9 mouse cellular contexts compared by ENCODE assay signal in the genomic region with DNA sequence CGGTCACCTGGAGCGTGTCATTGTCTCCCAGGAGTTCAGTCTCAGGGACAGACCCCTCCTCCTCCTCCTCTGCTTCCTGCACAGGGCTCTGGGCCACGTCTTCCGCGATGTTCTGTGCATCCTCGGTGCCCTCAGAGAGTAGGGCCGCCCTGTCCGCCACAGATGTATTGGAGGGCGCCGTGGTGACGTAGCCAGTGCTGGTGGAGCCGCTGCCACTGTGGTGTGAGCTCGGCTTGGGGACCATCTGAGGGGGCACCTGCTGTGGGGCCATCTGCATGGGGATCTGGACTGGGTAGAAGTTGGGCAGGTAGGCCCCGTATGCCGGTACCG.
A peak's percentile ranks its signal among the peaks of the same experiment; 100 is the strongest.
DNase-seq lines count a peak whose midpoint lies in the region; ATAC-seq and TF ChIP-seq lines count a peak whose summit lies in the region.
"Had no signal": no experiment of that assay in that cellular context is flagged by ENCODE, and none has a peak within 500 bp of the region (broad histone marks: within the 10 kb centered on the region; RNA-seq: fewer than 3 reads in every experiment).

No protein-coding gene starts in this region.

- no peak for DNase-seq in lung, postnatal 0 days (ENCODE audit: low spot score)
- no peak for DNase-seq in midbrain, embryonic 10.5 days (ENCODE audit: low spot score)
- DNase-seq in layer of hippocampus, postnatal 36 days, result no peak
- DNase-seq in c-Kit-positive CD71-positive TER-119-positive erythroid progenitor cells, embryonic 14.5 days (ENCODE audit: low spot score), result no peak
- no peak for DNase-seq in embryo, embryonic 11 days

- no peak overlapping the region for H3K9ac ChIP-seq in heart, embryonic 12.5 days
- H3K9ac ChIP-seq in heart, embryonic 11.5 days (ENCODE audit: low read depth, low read length), result no peak overlapping the region
- no peak overlapping the region for H3K9ac ChIP-seq in lung, embryonic 16.5 days (ENCODE audit: low read length)
- H3K9ac ChIP-seq in lung, postnatal 0 days (replicated peaks; ENCODE audit: low read depth), result no peak overlapping the region

- H3K4me3 ChIP-seq in heart, embryonic 12.5 days, result no peak overlapping the region
- no peak overlapping the region for H3K4me3 ChIP-seq in heart, embryonic 11.5 days (ENCODE audit: low read depth, low read length)
- no peak overlapping the region for H3K4me3 ChIP-seq in lung, embryonic 16.5 days (ENCODE audit: low read length)
- H3K4me3 ChIP-seq in lung, postnatal 0 days (ENCODE audit: low read depth, low read length), result no peak overlapping the region
- H3K4me3 ChIP-seq in midbrain, embryonic 10.5 days, result no peak overlapping the region

- H3K4me1 ChIP-seq in heart, embryonic 12.5 days (replicated peaks), result no peaks in the 10 kb centered on the region; the same call in 1 of the 2 replicates
- H3K4me1 ChIP-seq in heart, embryonic 11.5 days (ENCODE audit: control insufficient read depth, insufficient read depth, low read length), result no peaks in the 10 kb centered on the region
- no peaks in the 10 kb centered on the region for H3K4me1 ChIP-seq in lung, embryonic 16.5 days (replicated peaks; ENCODE audit: control insufficient read depth, insufficient read depth, low read length)
- no peaks in the 10 kb centered on the region for H3K4me1 ChIP-seq in lung, postnatal 0 days (ENCODE audit: insufficient read depth, low read depth, low read length)
- peaks cover 7% of the 10 kb centered on the region for H3K4me1 ChIP-seq in midbrain, embryonic 10.5 days

- WGBS in heart, embryonic 12.5 days, result 84% methylated on average over 16 of the region's 16 CpGs
- WGBS in heart, embryonic 11.5 days (ENCODE audit: insufficient replicate concordance), result 85% methylated on average over 16 of the region's 16 CpGs
- WGBS in lung, embryonic 16.5 days, result 89% methylated on average over 16 of the region's 16 CpGs
- 88% methylated on average over 16 of the region's 16 CpGs for WGBS in lung, postnatal 0 days
- WGBS in midbrain, embryonic 10.5 days, result 90% methylated on average over 16 of the region's 16 CpGs

- H3K27me3 ChIP-seq in heart, embryonic 12.5 days (replicated peaks), result no peaks in the 10 kb centered on the region
- H3K27me3 ChIP-seq in heart, embryonic 11.5 days (ENCODE audit: control insufficient read depth, insufficient read depth, low read length), result no peaks in the 10 kb centered on the region
- no peaks in the 10 kb centered on the region for H3K27me3 ChIP-seq in lung, embryonic 16.5 days (ENCODE audit: control insufficient read depth, insufficient read depth, low read depth, low read length)
- no peaks in the 10 kb centered on the region for H3K27me3 ChIP-seq in lung, postnatal 0 days (replicated peaks; ENCODE audit: insufficient read depth, low read length)
- no peaks in the 10 kb centered on the region for H3K27me3 ChIP-seq in midbrain, embryonic 10.5 days (ENCODE audit: low read depth, poor library complexity, severe bottlenecking)

- peak; percentile 27; the same call in 1 of the 2 replicates for ATAC-seq in heart, embryonic 12.5 days (ENCODE audit: insufficient number of reproducible peaks, low FRiP score)
- ATAC-seq in heart, embryonic 11.5 days (replicated peaks; ENCODE audit: insufficient number of reproducible peaks, low FRiP score, low TSS enrichment), result no peak
- peak; percentile 26; the same call in 1 of the 2 replicates for ATAC-seq in lung, embryonic 16.5 days (ENCODE audit: low read depth)
- ATAC-seq in lung, postnatal 0 days, result no peak

- TF ChIP-seq EP300 in lung, postnatal 0 days (IDR thresholded peaks at IDR 0.05), result no peak

- H3K4me2 ChIP-seq in heart, embryonic 12.5 days, result no peak overlapping the region
- H3K4me2 ChIP-seq in heart, embryonic 11.5 days, result no peak overlapping the region
- H3K4me2 ChIP-seq in lung, embryonic 16.5 days (ENCODE audit: low read depth, low read length), result no peak overlapping the region
- no peak overlapping the region for H3K4me2 ChIP-seq in lung, postnatal 0 days (replicated peaks; ENCODE audit: low read depth, low read length)

- no peak overlapping the region for H3K27ac ChIP-seq in heart, embryonic 12.5 days (ENCODE audit: poor library complexity, severe bottlenecking)
- H3K27ac ChIP-seq in heart, embryonic 11.5 days (ENCODE audit: low read depth, low read length), result no peak overlapping the region
- no peak overlapping the region for H3K27ac ChIP-seq in lung, embryonic 16.5 days (ENCODE audit: low read length)
- no peak overlapping the region for H3K27ac ChIP-seq in lung, postnatal 0 days (ENCODE audit: low read length)
- peak overlapping the region; percentile 65; the same call in 1 of the 2 replicates for H3K27ac ChIP-seq in midbrain, embryonic 10.5 days (replicated peaks)
- H3K27ac ChIP-seq: layer of hippocampus, adult 2 months had no signal

- no peaks in the 10 kb centered on the region for H3K9me3 ChIP-seq in heart, embryonic 12.5 days (replicated peaks)
- no peaks in the 10 kb centered on the region for H3K9me3 ChIP-seq in heart, embryonic 11.5 days (replicated peaks; ENCODE audit: control insufficient read depth, low read length)
- H3K9me3 ChIP-seq in lung, embryonic 16.5 days (ENCODE audit: control insufficient read depth, low read length), result no peaks in the 10 kb centered on the region
- no peaks in the 10 kb centered on the region for H3K9me3 ChIP-seq in lung, postnatal 0 days (ENCODE audit: low read length)
- H3K9me3 ChIP-seq in midbrain, embryonic 10.5 days (replicated peaks), result no peaks in the 10 kb centered on the region

- H3K36me3 ChIP-seq in heart, embryonic 12.5 days, result peaks cover 38% of the 10 kb centered on the region
- peaks cover 15% of the 10 kb centered on the region for H3K36me3 ChIP-seq in heart, embryonic 11.5 days (ENCODE audit: control insufficient read depth, insufficient read depth, low read length)
- H3K36me3 ChIP-seq in lung, embryonic 16.5 days (ENCODE audit: control insufficient read depth, insufficient read depth, low read length), result peaks cover 13% of the 10 kb centered on the region
- no peaks in the 10 kb centered on the region for H3K36me3 ChIP-seq in lung, postnatal 0 days (ENCODE audit: insufficient read depth, low read length)
- peaks cover 17% of the 10 kb centered on the region for H3K36me3 ChIP-seq in midbrain, embryonic 10.5 days

- TF ChIP-seq CTCF in lung, postnatal 0 days (IDR thresholded peaks at IDR 0.05), result no peak

Comparison
In these comparisons a context has a peak if more than half of its experiments do, and no peak if none do; other contexts are left out.
1. ATAC-seq: peak in heart, embryonic 12.5 days (single experiment) and lung, embryonic 16.5 days (single experiment); none in heart, embryonic 11.5 days (single experiment) and lung, postnatal 0 days (single experiment).